Mouse (Mus musculus) ES-Bruce4 (cell line): ENCODE data around the gene Cenps. TPM values are rescaled to one million over a fixed set of nuclear protein-coding genes. Genes with fewer than 3 reads are reported as not detected.
A peak's percentile ranks its signal among the peaks of the same experiment; 100 is the strongest.

Experiments
- H3K27ac ChIP-seq: 2 replicates; pipeline ENCODE4 v1.5.1; 2012; ENCODE audit warnings: low read length, inconsistent platforms; ENCODE audit not compliant: insufficient read depth
- H3K27me3 ChIP-seq: 2 replicates; pipeline ENCODE4 v1.6.1; 2012; ENCODE audit warnings: mild to moderate bottlenecking, low read length, inconsistent platforms; ENCODE audit not compliant: control insufficient read depth, poor library complexity, insufficient read depth, severe bottlenecking
- H3K36me3 ChIP-seq: 2 replicates; pipeline ENCODE4 v1.6.1; 2012; ENCODE audit warnings: inconsistent platforms, mild to moderate bottlenecking, low read length, moderate library complexity; ENCODE audit not compliant: control insufficient read depth, poor library complexity, insufficient read depth, severe bottlenecking
- H3K4me1 ChIP-seq: one replicate; pipeline ENCODE4 v1.8.1; 2011; ENCODE audit warnings: low read length; ENCODE audit not compliant: control insufficient read depth, insufficient read depth
- H3K4me3 ChIP-seq: 2 replicates; pipeline ENCODE4 v1.5.1; 2011; ENCODE audit warnings: low read depth, mild to moderate bottlenecking, low read length
- H3K9ac ChIP-seq: 2 replicates; pipeline ENCODE4 v1.6.1; 2012; ENCODE audit warnings: low read depth, mild to moderate bottlenecking, inconsistent platforms; ENCODE audit not compliant: poor library complexity, severe bottlenecking
- H3K9me3 ChIP-seq: replicated peaks from 2 replicates; pipeline ENCODE4 v1.6.1; 2012; ENCODE audit warnings: mild to moderate bottlenecking, low read length, inconsistent platforms; ENCODE audit not compliant: control insufficient read depth, poor library complexity, insufficient read depth, severe bottlenecking
- CTCF ChIP-seq: IDR thresholded peaks from one replicate; pipeline ENCODE4 v1.8.1; 2011; ENCODE audit warnings: low read depth, low read length
- EP300 ChIP-seq: IDR thresholded peaks from 2 replicates; pipeline ENCODE4 v1.6.1; 2011; ENCODE audit warnings: low read depth, low read length; ENCODE audit not compliant: insufficient read depth
- POLR2A ChIP-seq: IDR thresholded peaks from one replicate; pipeline ENCODE4 v1.8.1; 2011; ENCODE audit warnings: low read length; ENCODE audit not compliant: insufficient read depth
- polyA plus RNA-seq: library from polyadenylated mRNA; stranded (reverse); fragments of >200 nt; gene quantifications from 2 replicates; pipeline ENCODE4 v1.2.4, GENCODE M21; 2011; ENCODE audit warnings: low read depth; ENCODE audit not compliant: missing spikeins, insufficient read depth, insufficient read length

Cenps gene
- polyA plus RNA-seq, 1 experiment = 26.5 TPM

- H3K9ac ChIP-seq = no peak overlapping the region
- H3K9me3 ChIP-seq = peaks cover 5% of the 10 kb centered on the region; the same call in 1 of the 2 replicates
- no peaks in the 10 kb centered on the region for H3K27me3 ChIP-seq
- H3K36me3 ChIP-seq = peaks cover 21% of the 10 kb centered on the region
- no peak overlapping the region for H3K27ac ChIP-seq
- TF ChIP-seq POLR2A (no peak), EP300 (no peak), CTCF (no peak)
- H3K4me1 ChIP-seq = no peaks in the 10 kb centered on the region
- no peak overlapping the region for H3K4me3 ChIP-seq
Observed at GRCm38 (mm10) chr4:149150256-149150655, 12.8 kb upstream of the Cenps start.

GRCm38 (mm10) chr4:149149611-149150010 is 12.2 kb upstream of the Cenps start:
- H3K27ac ChIP-seq = no peak overlapping the region
- H3K9me3 ChIP-seq = no peaks in the 10 kb centered on the region
- no peak overlapping the region for H3K9ac ChIP-seq
- H3K36me3 ChIP-seq = peaks cover 16% of the 10 kb centered on the region
- no peak overlapping the region for H3K4me3 ChIP-seq
- TF ChIP-seq POLR2A (no peak), CTCF (no peak), EP300 (no peak)
- no peaks in the 10 kb centered on the region for H3K27me3 ChIP-seq
- no peaks in the 10 kb centered on the region for H3K4me1 ChIP-seq

GRCm38 (mm10) chr4:149149196-149149595 is 11.8 kb upstream of the Cenps start:
- Histone ChIP-seq H3K9ac (no peak overlapping the region), H3K36me3 (peaks cover 14% of the 10 kb centered on the region), H3K9me3 (no peaks in the 10 kb centered on the region), H3K27me3 (no peaks in the 10 kb centered on the region), H3K27ac (no peak overlapping the region), H3K4me1 (no peaks in the 10 kb centered on the region), H3K4me3 (no peak overlapping the region)
- TF ChIP-seq CTCF (no peak), EP300 (no peak), POLR2A (no peak)

- Histone ChIP-seq H3K4me1 (no peaks in the 10 kb centered on the region), H3K27ac (no peak overlapping the region), H3K27me3 (no peaks in the 10 kb centered on the region), H3K36me3 (0 out of 2 replicates have a peak, but pooled peaks cover 8% of the 10 kb centered on the region), H3K9ac (no peak overlapping the region), H3K4me3 (no peak overlapping the region), H3K9me3 (no peaks in the 10 kb centered on the region)
- no peak for TF ChIP-seq POLR2A
- no peak for TF ChIP-seq EP300
- TF ChIP-seq CTCF = no peak
Observed at GRCm38 (mm10) chr4:149148084-149148483, 10.7 kb upstream of the Cenps start.

- H3K9ac ChIP-seq = 0 out of 2 replicates have a peak overlapping the region, but pooled peaks have one; percentile 25
- H3K36me3 ChIP-seq = 0 out of 2 replicates have a peak, but pooled peaks cover 4% of the 10 kb centered on the region
- no peak overlapping the region for H3K4me3 ChIP-seq
- H3K27me3 ChIP-seq = no peaks in the 10 kb centered on the region
- no peak overlapping the region for H3K27ac ChIP-seq
- TF ChIP-seq POLR2A (no peak), CTCF (no peak), EP300 (no peak)
- no peaks in the 10 kb centered on the region for H3K4me1 ChIP-seq
- H3K9me3 ChIP-seq = no peaks in the 10 kb centered on the region
Observed at GRCm38 (mm10) chr4:149147528-149147927, 10.1 kb upstream of the Cenps start.

GRCm38 (mm10) chr4:149145151-149145550 is 7.7 kb upstream of the Cenps start:
- Histone ChIP-seq H3K4me3 (no peak overlapping the region), H3K27me3 (no peaks in the 10 kb centered on the region), H3K36me3 (no peaks in the 10 kb centered on the region), H3K9me3 (no peaks in the 10 kb centered on the region), H3K9ac (no peak overlapping the region), H3K4me1 (no peaks in the 10 kb centered on the region), H3K27ac (no peak overlapping the region)
- TF ChIP-seq POLR2A (no peak), CTCF (no peak), EP300 (no peak)
